Mouse (Mus musculus): Measurements from ENCODE around the gene Dll4.

DNA sequence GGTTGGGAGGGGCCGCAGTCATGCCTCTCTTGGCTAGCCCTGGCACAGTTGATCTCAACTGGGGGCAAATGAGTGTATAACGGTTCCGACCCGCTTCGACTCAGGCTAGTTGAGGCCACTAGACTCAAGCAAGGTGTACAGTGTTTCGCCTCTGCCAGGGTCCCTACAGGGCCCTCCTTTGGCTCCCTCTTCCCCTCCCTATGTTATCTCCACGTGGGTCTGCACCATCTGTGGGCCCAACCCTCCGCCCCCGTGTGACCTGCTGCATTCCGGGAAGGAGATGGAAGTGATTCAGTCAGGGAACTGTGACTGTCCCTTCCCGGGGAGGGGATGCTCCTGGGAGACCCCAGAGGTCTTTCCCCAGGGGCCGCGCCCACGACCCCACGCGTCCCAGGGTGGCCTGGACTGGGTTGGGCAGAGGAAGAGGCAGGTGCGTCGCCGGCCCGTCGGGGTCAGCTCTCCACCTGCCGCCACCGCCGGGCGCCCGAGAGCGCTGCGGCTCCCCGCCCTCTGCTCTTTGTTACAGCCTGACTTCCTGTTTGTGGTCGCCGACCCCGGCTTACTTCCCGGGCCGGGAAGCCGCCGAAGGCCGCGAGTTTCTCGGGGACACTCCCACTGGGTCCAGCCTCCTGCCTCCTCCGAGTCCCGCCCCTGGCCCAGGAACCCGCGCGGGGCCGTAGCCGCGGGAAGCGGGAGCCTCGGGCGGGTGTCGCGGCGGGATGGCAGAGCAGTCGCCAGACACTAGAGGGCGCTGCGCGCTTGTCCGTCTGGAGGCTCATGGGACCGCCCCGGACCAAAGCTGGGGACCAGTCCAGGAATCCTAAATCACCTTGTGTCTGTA lies 12.1 kb downstream of the Dll4 start:
- peak; percentile 59 for TF ChIP-seq CTCF (IDR thresholded peaks at IDR 0.05; ENCODE audit: insufficient read depth, low read length)
- peak; percentile 21; the same call in 1 of the 2 replicates for TF ChIP-seq POLR2A (IDR thresholded peaks at IDR 0.05; ENCODE audit: borderline replicate concordance, extremely low read depth, low read depth, low read length)
